Mouse (Mus musculus) forebrain, postnatal 0 days (tissue): ENCODE results near the gene Aimp2. TPM values are rescaled to one million over a fixed set of nuclear protein-coding genes. Genes with fewer than 3 reads are reported as not detected.
A peak's percentile ranks its signal among the peaks of the same experiment; 100 is the strongest.

Experiments
- ATAC-seq: fragments of 200-750 bp; cut with Nextera tagmentation; 2 replicates; pipeline ENCODE4 v1.8.0; 2017; ENCODE audit warnings: mild to moderate bottlenecking, moderate library complexity
- DNase-seq: peaks from one replicate; pipeline ENCODE4 v3.0.0-alpha.2; 2015
- H3K27ac ChIP-seq: fragments of 300-500 bp; sonication (generic); 2 replicates; pipeline ENCODE4 v1.5.1; 2014; ENCODE audit warnings: low read depth, mild to moderate bottlenecking, antibody characterized with exemption, low read length, moderate library complexity, mixed read lengths
- H3K27me3 ChIP-seq: fragments of 300-500 bp; sonication (generic); 2 replicates; pipeline ENCODE4 v1.6.1; 2014; ENCODE audit warnings: mild to moderate bottlenecking, low read length, mixed read lengths; ENCODE audit not compliant: insufficient read depth
- H3K36me3 ChIP-seq: fragments of 300-500 bp; sonication (generic); 2 replicates; pipeline ENCODE4 v1.6.1; 2014; ENCODE audit warnings: mild to moderate bottlenecking, moderate library complexity; ENCODE audit not compliant: insufficient read depth
- H3K4me1 ChIP-seq: fragments of 300-500 bp; sonication (generic); 2 replicates; pipeline ENCODE4 v1.6.1; 2014; ENCODE audit warnings: antibody characterized with exemption; ENCODE audit not compliant: insufficient read depth
- H3K4me2 ChIP-seq: fragments of 300-500 bp; sonication (generic); 2 replicates; pipeline ENCODE4 v1.6.1; 2014; ENCODE audit warnings: low read depth, mild to moderate bottlenecking, moderate library complexity
- H3K4me3 ChIP-seq: fragments of 300-500 bp; sonication (generic); 2 replicates; pipeline ENCODE4 v1.5.1; 2014; ENCODE audit warnings: low read depth, low read length, mixed read lengths
- H3K9ac ChIP-seq: fragments of 300-500 bp; sonication (generic); 2 replicates; pipeline ENCODE4 v1.6.1; 2014; ENCODE audit warnings: mild to moderate bottlenecking
- H3K9me3 ChIP-seq: fragments of 300-500 bp; sonication (generic); 2 replicates; pipeline ENCODE4 v1.6.1; 2016; ENCODE audit warnings: low read length
- CTCF ChIP-seq: sonication (generic); IDR thresholded peaks from 2 replicates; pipeline ENCODE4 v1.5.1; 2016; ENCODE audit warnings: antibody characterized with exemption, control low read depth, low read depth
- WGBS: fragments of 180-500 bp; shearing (Covaris S2); extraction: QIAGEN DNeasy Blood & Tissue Kit; methylation state at CpG from one replicate; pipeline ENCODE4 v1.1.7; 2014; 5-methylcytosine and 5-hydroxymethylcytosine counted together
- polyA plus RNA-seq: library from polyadenylated mRNA; unstranded; fragments of >200 nt; fragmentation: Nextera tagmentation; extraction: Ambion mirVana; gene quantifications from 2 replicates; pipeline ENCODE4 v1.2.1, GENCODE M21; 2015
- total RNA-seq: library from RNA; depleted of rRNA; stranded (reverse); fragments of >200 nt; gene quantifications from 2 replicates; pipeline ENCODE4 v1.2.3, GENCODE M21; 2014

The Aimp2 gene
- total and polyA plus RNA-seq, 2 experiments from 2014 or later, result 41.8 to 88.9 TPM

DNA sequence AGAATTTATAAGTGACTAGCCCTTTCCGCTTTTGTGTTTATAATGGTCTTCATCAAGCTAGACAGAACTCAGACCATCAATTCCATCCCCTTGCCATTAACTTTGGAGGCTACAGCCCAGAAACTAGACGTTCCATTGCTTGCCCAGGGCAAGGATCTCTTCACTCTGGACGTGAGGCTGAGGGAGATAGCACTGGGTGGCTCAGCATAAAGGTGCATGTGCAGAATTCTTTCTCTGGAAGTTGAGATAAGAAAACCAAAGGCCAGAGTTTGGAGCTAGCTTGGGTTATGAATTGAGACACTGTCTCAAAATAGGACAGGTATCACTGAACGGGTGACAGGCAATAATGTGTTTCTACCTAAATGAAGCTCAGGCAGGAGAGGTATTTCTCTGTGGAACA, 5.8 kb downstream of the Aimp2 start:
- WGBS, result 96% methylated on average over 4 of the region's 4 CpGs
- Histone ChIP-seq H3K4me1 (peaks cover 7% of the 10 kb centered on the region), H3K9me3 (no peaks in the 10 kb centered on the region), H3K27me3 (no peaks in the 10 kb centered on the region), H3K27ac (no peak overlapping the region), H3K9ac (no peak overlapping the region), H3K36me3 (peaks cover 60% of the 10 kb centered on the region), H3K4me2 (no peak overlapping the region), H3K4me3 (no peak overlapping the region)
- no peak for TF ChIP-seq CTCF
- DNase-seq, result no peak
- no peak for ATAC-seq

DNA sequence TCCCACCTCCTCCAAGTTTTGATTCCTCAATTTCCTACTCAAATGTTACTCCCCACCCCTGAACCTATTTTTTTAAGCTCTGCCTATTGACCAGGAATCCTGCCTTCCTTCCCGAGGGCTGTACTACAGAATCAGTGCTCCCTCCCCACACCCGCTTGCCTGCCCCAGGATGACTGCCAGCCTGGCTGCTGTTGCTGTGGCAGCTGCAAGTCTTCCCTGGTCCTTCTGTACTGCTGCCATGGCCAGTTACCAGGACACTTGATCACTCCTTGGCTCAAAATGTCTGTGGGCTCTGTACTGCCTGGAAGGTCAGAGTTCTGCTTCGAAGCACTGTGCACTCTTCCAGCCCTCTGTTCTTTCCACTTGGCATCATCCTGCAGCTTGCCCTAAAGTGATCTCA, 7.5 kb downstream of the Aimp2 start:
- Histone ChIP-seq H3K36me3 (peaks cover 77% of the 10 kb centered on the region), H3K9ac (no peak overlapping the region), H3K9me3 (no peaks in the 10 kb centered on the region), H3K4me1 (no peaks in the 10 kb centered on the region), H3K27ac (no peak overlapping the region), H3K4me2 (no peak overlapping the region), H3K27me3 (no peaks in the 10 kb centered on the region), H3K4me3 (no peak overlapping the region)
- TF ChIP-seq CTCF, result no peak
- no peak for ATAC-seq
- WGBS, result 74% methylated on average over 3 of the region's 3 CpGs
- no peak for DNase-seq

DNA sequence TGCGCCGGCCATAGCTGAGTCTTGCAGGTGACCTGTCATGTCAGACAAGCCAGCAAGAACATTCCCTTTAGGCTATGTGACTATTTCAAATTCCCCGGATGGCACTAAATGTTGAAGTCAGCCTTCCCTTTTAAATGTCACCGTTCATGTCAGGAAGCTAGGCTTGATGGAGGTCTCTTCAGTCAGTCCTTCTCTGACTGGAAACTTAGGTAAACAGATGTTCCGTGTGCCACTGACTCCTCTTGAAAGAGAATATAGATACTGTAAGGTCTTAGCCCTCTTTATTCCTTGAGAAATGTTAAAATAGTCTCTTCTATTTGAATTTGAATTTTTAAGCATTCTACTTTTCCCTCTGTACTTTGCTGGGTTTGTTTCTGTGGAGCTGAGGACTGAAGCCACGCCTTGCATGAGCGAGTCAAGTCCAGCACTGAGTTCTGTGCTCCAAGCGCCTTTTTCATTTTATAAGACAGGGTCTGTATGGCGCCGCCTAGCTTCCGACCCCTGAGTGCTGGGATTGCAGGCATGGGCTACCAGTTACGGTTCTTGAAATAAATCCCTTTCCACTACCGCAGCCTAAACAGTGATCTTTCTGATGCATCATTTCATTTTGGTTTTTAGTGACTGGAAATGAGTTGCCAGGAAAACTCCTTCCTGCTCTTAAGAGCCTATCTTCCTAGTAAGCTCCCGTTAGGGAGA, 11.9 kb downstream of the Aimp2 start, which contains the start of gene Ankrd61:
Ankrd61 (minus strand) TSS at position 51 of the 696 bp plus-strand sequence.
- Histone ChIP-seq H3K27me3 (no peaks in the 10 kb centered on the region), H3K9ac (no peak within 1 kb of the TSS), H3K9me3 (no peaks in the 10 kb centered on the region), H3K36me3 (peaks cover 70% of the 10 kb centered on the region), H3K4me3 (no peak within 1 kb of the TSS), H3K27ac (no peak within 1 kb of the TSS), H3K4me1 (no peaks in the 10 kb centered on the region), H3K4me2 (no peak within 1 kb of the TSS)
- no peak for TF ChIP-seq CTCF
- WGBS, result 88% methylated on average over 14 of the region's 14 CpGs
- no peak for ATAC-seq
- DNase-seq, result no peak

DNA sequence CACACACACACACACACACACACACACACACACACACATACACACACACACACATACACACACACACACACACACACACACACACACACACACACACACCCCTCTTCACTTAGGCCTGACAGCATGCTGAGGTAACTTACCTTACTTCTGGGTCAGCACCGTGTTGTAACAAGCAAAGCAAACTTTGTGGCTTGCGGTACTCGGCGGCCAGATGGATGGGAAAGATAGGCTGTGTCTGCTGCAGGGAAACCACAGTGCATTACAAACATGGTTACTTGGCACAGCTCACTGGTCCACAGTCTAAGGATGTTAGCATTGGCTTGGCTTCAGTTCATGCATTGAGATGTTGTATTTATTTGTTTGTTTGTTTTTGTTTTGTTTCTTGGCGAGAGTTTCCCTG, 16.3 kb downstream of the Aimp2 start:
- Histone ChIP-seq H3K36me3 (peaks cover 72% of the 10 kb centered on the region), H3K27ac (no peak overlapping the region), H3K9ac (no peak overlapping the region), H3K4me3 (no peak overlapping the region), H3K27me3 (no peaks in the 10 kb centered on the region), H3K4me2 (no peak overlapping the region), H3K4me1 (no peaks in the 10 kb centered on the region), H3K9me3 (no peaks in the 10 kb centered on the region)
- no peak for TF ChIP-seq CTCF
- ATAC-seq (no peak), DNase-seq (no peak)
- 72% methylated on average over 5 of the region's 5 CpGs for WGBS

DNA sequence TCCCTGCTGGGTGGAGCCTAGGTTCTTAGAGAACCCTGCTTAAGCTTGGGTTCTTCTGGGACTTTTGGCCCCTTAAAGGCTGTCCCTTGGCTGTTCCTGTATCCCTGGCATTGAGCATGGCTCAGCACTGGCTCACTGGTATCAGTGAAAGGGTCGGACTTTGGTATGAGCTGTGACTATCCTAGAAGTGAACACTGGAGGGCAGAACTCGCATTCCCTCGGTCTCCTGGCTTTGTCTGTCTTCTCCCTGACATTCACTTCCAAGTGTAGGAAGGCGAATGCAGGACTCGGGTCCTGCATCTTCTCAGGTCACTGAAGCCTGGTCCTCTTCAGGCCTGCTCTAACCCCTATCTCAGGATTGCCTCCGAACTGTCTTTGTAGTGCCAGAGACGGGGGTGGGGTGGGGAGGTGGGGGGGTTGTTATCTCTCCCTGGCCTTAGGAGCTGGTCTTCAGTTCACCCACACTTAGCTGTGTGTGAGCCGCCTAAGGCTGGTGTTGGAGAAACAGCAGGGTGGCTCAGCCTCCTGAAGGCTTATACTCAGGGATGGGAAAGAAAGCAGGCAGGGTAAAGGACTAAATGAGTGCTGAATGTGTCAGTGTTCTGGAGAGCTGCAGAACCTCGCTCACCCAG, 17.3 kb downstream of the Aimp2 start:
- WGBS, result 71% methylated on average over 9 of the region's 9 CpGs
- peaks cover 72% of the 10 kb centered on the region for H3K36me3 ChIP-seq
- H3K9ac ChIP-seq, result no peak overlapping the region
- H3K9me3 ChIP-seq, result no peaks in the 10 kb centered on the region
- no peak overlapping the region for H3K4me2 ChIP-seq
- no peak overlapping the region for H3K27ac ChIP-seq
- no peak overlapping the region for H3K4me3 ChIP-seq
- no peaks in the 10 kb centered on the region for H3K27me3 ChIP-seq
- no peak for DNase-seq
- H3K4me1 ChIP-seq, result no peaks in the 10 kb centered on the region
- ATAC-seq, result peak; percentile 51
- TF ChIP-seq CTCF, result peak; percentile 41; the same call in 1 of the 2 replicates

DNA sequence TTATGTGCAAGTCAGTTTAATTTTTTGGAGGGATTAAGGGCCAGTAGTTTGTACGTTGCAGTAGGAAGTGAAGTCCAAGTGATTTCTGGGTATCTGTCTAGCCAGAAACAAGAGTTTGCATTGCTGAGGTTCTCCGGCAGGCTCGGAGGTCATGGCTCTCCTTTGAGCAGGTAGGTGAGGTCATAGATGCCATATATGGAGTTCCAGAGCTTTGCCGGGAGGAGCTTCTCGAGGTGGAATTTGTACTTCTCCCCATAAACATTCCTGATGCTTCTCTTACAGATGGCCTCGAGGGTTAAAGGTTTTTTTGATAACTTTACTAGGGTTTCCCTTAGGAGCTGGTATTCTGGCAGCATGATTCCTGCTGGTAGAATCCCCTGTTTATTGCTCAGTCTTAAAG, 18.9 kb downstream of the Aimp2 start:
- peaks cover 77% of the 10 kb centered on the region for H3K36me3 ChIP-seq
- ATAC-seq (no peak), DNase-seq (no peak)
- H3K4me1 ChIP-seq, result no peaks in the 10 kb centered on the region
- H3K4me3 ChIP-seq, result no peak overlapping the region
- H3K9ac ChIP-seq, result no peak overlapping the region
- no peak for TF ChIP-seq CTCF
- no peaks in the 10 kb centered on the region for H3K27me3 ChIP-seq
- H3K27ac ChIP-seq, result no peak overlapping the region
- H3K9me3 ChIP-seq, result no peaks in the 10 kb centered on the region
- no peak overlapping the region for H3K4me2 ChIP-seq
- 94% methylated on average over 6 of the region's 6 CpGs for WGBS

DNA sequence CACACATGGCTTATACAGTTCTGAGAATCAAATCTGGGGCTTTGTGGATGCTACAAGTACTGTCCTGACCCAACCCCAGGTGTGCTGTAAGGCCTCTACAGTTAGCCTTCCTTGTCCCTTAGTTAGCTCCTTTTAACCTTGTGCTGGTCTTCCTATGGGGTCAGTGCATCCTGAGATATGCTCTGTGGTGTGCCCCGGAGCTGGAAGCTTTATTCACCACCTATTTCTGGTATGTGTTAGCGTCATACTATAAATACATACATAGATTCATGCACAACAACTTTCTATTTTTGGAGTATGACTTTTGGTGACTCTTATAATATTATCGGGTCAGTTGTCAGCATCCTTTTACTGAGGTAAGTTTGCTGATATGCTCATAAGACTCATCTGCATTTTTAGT, 24.4 kb downstream of the Aimp2 start:
- 98% methylated on average over 3 of the region's 3 CpGs for WGBS
- no peak for TF ChIP-seq CTCF

More for the DNA sequence above, 24.4 kb downstream of the Aimp2 start:
- H3K4me3 ChIP-seq, result no peak overlapping the region
- H3K36me3 ChIP-seq, result peaks cover 96% of the 10 kb centered on the region
- DNase-seq, result no peak
- H3K9ac ChIP-seq, result no peak overlapping the region
- no peak overlapping the region for H3K27ac ChIP-seq
- no peak overlapping the region for H3K4me2 ChIP-seq
- no peaks in the 10 kb centered on the region for H3K4me1 ChIP-seq
- no peaks in the 10 kb centered on the region for H3K27me3 ChIP-seq
- no peak for ATAC-seq
- H3K9me3 ChIP-seq, result no peaks in the 10 kb centered on the region
